13 mouse cellular contexts compared by ENCODE assay signal in the genomic region with DNA sequence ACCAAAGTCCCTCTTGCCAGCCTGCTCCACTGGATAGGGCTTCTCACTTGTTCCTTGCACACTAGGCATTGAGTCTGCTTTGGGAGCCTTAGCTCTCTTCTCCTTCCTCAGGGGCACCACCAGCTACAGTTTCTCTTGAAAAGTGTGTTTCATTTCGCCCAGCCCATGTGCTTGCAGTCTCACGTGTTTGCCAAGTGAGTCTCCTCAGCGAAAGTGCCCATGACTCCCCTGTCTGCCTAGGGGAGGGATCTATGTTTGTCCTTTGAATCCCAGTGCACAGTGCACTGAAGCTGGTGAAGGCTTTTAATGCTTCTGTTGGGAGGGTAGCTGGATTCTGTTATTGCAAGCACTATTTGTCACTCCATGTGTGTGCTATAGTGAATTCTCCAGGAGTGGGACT.
DNase-seq lines count a peak whose midpoint lies in the region; ATAC-seq and TF ChIP-seq lines count a peak whose summit lies in the region.
"Had no signal": no experiment of that assay in that cellular context is flagged by ENCODE, and none has a peak within 500 bp of the region (broad histone marks: within the 10 kb centered on the region; RNA-seq: fewer than 3 reads in every experiment).

No protein-coding gene starts in this region.

- no peak for TF ChIP-seq POLR2A in MEL (IDR thresholded peaks at IDR 0.05; ENCODE audit: control insufficient read depth in 1 of 2, insufficient read depth in 1 of 2, low read depth in 1 of 2, low read length in 2 of 2, poor library complexity in 1 of 2)

- no peak for DNase-seq in MEL (ENCODE audit: low read depth, low spot score)
- DNase-seq in liver, embryonic 11.5 days (ENCODE audit: low spot score): no peak
- DNase-seq in Muller cell, postnatal 12 days (ENCODE audit: inconsistent ontology term): no peak
- DNase-seq: cerebellum, adult 8-10 months; thymus, postnatal 14 days had no signal

- no peak overlapping the region for H3K4me3 ChIP-seq in hindbrain, embryonic 16.5 days (ENCODE audit: low read length)
- H3K4me3 ChIP-seq in hindbrain, embryonic 13.5 days: no peak overlapping the region
- H3K4me3 ChIP-seq in MEL (ENCODE audit: control insufficient read depth in 1 of 2, insufficient read depth in 1 of 2, low read depth in 2 of 2, low read length in 2 of 2): no peak overlapping the region
- no peak overlapping the region for H3K4me3 ChIP-seq in liver, embryonic 11.5 days (ENCODE audit: low read depth, low read length)
- H3K4me3 ChIP-seq: embryonic facial prominence, embryonic 12.5 days; hindbrain, embryonic 12.5 days; left cerebral cortex, adult 2 months; lung, embryonic 15.5 days had no signal

- H3K4me1 ChIP-seq in hindbrain, embryonic 16.5 days (ENCODE audit: control insufficient read depth, insufficient read depth, low read depth, low read length): peaks cover 8% of the 10 kb centered on the region
- H3K4me1 ChIP-seq in hindbrain, embryonic 13.5 days (replicated peaks): peaks cover 32% of the 10 kb centered on the region
- peaks cover 32 to 54% of the 10 kb centered on the region in 2 experiments for H3K4me1 ChIP-seq in MEL (ENCODE audit: control insufficient read depth in 1 of 2, insufficient read depth in 2 of 2, low read length in 2 of 2)
- H3K4me1 ChIP-seq in liver, embryonic 11.5 days (replicated peaks; ENCODE audit: control insufficient read depth, insufficient read depth, low read length): peaks cover 11% of the 10 kb centered on the region
- H3K4me1 ChIP-seq: embryonic facial prominence, embryonic 12.5 days had no signal

- no peak for TF ChIP-seq EP300 in MEL (IDR thresholded peaks at IDR 0.05; ENCODE audit: low read depth in 1 of 2, low read length in 2 of 2)

- ATAC-seq in hindbrain, embryonic 16.5 days: 0 out of 2 replicates have a peak, but pooled peaks have one; percentile 9
- ATAC-seq in hindbrain, embryonic 13.5 days (ENCODE audit: low FRiP score): no peak
- 0 out of 2 replicates have a peak, but pooled peaks have one; percentile 45 for ATAC-seq in erythroblast, adult 5-6 weeks (replicated peaks; ENCODE audit: low FRiP score, poor library complexity, severe bottlenecking)
- no peak for ATAC-seq in liver, embryonic 11.5 days (replicated peaks; ENCODE audit: low FRiP score)
- ATAC-seq in cerebellum, adult (ENCODE audit: insufficient number of reproducible peaks, low FRiP score, low TSS enrichment): no peak

- H3K79me2 ChIP-seq in MEL (ENCODE audit: control insufficient read depth, insufficient read depth, low read length, poor library complexity): peaks cover 38% of the 10 kb centered on the region

- H3K4me2 ChIP-seq in hindbrain, embryonic 16.5 days (ENCODE audit: low read length): no peak overlapping the region
- no peak overlapping the region for H3K4me2 ChIP-seq in hindbrain, embryonic 13.5 days
- no peak overlapping the region for H3K4me2 ChIP-seq in liver, embryonic 11.5 days
- H3K4me2 ChIP-seq: embryonic facial prominence, embryonic 12.5 days; hindbrain, embryonic 12.5 days; lung, embryonic 15.5 days had no signal

- no peaks in the 10 kb centered on the region for H3K9me3 ChIP-seq in hindbrain, embryonic 16.5 days (ENCODE audit: control insufficient read depth, low read length)
- no peaks in the 10 kb centered on the region for H3K9me3 ChIP-seq in hindbrain, embryonic 13.5 days
- no peaks in the 10 kb centered on the region for H3K9me3 ChIP-seq in MEL (replicated peaks; ENCODE audit: insufficient read depth, low read length)
- H3K9me3 ChIP-seq in liver, embryonic 11.5 days (ENCODE audit: control insufficient read depth, low read length): no peaks in the 10 kb centered on the region
- H3K9me3 ChIP-seq: embryonic facial prominence, embryonic 12.5 days; hindbrain, embryonic 12.5 days; lung, embryonic 15.5 days had no signal

- H3K27me3 ChIP-seq in hindbrain, embryonic 16.5 days (replicated peaks; ENCODE audit: control insufficient read depth, insufficient read depth, low read length): no peaks in the 10 kb centered on the region
- no peaks in the 10 kb centered on the region for H3K27me3 ChIP-seq in hindbrain, embryonic 13.5 days
- H3K27me3 ChIP-seq in MEL (ENCODE audit: control insufficient read depth in 1 of 2, insufficient read depth in 2 of 2, low read length in 2 of 2): no peaks in the 10 kb centered on the region
- no peaks in the 10 kb centered on the region for H3K27me3 ChIP-seq in liver, embryonic 11.5 days (replicated peaks; ENCODE audit: control insufficient read depth, insufficient read depth, low read length)
- H3K27me3 ChIP-seq: embryonic facial prominence, embryonic 12.5 days; hindbrain, embryonic 12.5 days; lung, embryonic 15.5 days had no signal

- H3K9ac ChIP-seq in hindbrain, embryonic 16.5 days (ENCODE audit: low read depth, low read length): no peak overlapping the region
- no peak overlapping the region for H3K9ac ChIP-seq in hindbrain, embryonic 13.5 days
- H3K9ac ChIP-seq in MEL (ENCODE audit: control insufficient read depth, low read depth, low read length, poor library complexity, severe bottlenecking): no peak overlapping the region
- H3K9ac ChIP-seq in liver, embryonic 11.5 days (ENCODE audit: low read depth, low read length): no peak overlapping the region
- H3K9ac ChIP-seq: embryonic facial prominence, embryonic 12.5 days; hindbrain, embryonic 12.5 days; lung, embryonic 15.5 days had no signal

- TF ChIP-seq CTCF in MEL (IDR thresholded peaks at IDR 0.05 in 2 of 3, conservative IDR thresholded peaks at IDR 0.05 in 1 of 3; ENCODE audit: control insufficient read depth in 1 of 3, insufficient read depth in 1 of 3, low read depth in 2 of 3, low read length in 3 of 3, poor library complexity in 1 of 3, severe bottlenecking in 1 of 3): no peak

- 67% methylated on average over 3 of the region's 3 CpGs for WGBS in hindbrain, embryonic 16.5 days
- 80% methylated on average over 3 of the region's 3 CpGs for WGBS in hindbrain, embryonic 13.5 days
- WGBS in liver, embryonic 11.5 days: 82% methylated on average over 3 of the region's 3 CpGs

- no peaks in the 10 kb centered on the region for H3K36me3 ChIP-seq in hindbrain, embryonic 16.5 days (ENCODE audit: control insufficient read depth, insufficient read depth, low read length)
- no peaks in the 10 kb centered on the region for H3K36me3 ChIP-seq in hindbrain, embryonic 13.5 days
- H3K36me3 ChIP-seq in MEL (ENCODE audit: control insufficient read depth in 1 of 2, insufficient read depth in 2 of 2, low read length in 2 of 2): peaks cover 0 to 55% of the 10 kb centered on the region in 2 experiments; a peak in 3 of 4 replicates
- no peaks in the 10 kb centered on the region for H3K36me3 ChIP-seq in liver, embryonic 11.5 days (ENCODE audit: control insufficient read depth, insufficient read depth, low read length)
- H3K36me3 ChIP-seq: embryonic facial prominence, embryonic 12.5 days; hindbrain, embryonic 12.5 days; lung, embryonic 15.5 days had no signal

- no peak for TF ChIP-seq RAD21 in MEL (IDR thresholded peaks at IDR 0.05; ENCODE audit: low read depth, low read length)

- H3K27ac ChIP-seq in hindbrain, embryonic 16.5 days (ENCODE audit: low read depth, low read length): no peak overlapping the region
- H3K27ac ChIP-seq in hindbrain, embryonic 13.5 days: no peak overlapping the region; the same call in 1 of the 2 replicates
- peak overlapping the region; percentile 2; the same call in 1 of the 2 replicates for H3K27ac ChIP-seq in MEL (ENCODE audit: control insufficient read depth, low read depth, low read length)
- H3K27ac ChIP-seq in liver, embryonic 11.5 days (ENCODE audit: low read depth, low read length): 0 out of 2 replicates have a peak overlapping the region, but pooled peaks have one; percentile 15
- H3K27ac ChIP-seq: embryonic facial prominence, embryonic 12.5 days; hindbrain, embryonic 12.5 days; left cerebral cortex, adult 2 months; lung, embryonic 15.5 days had no signal

TF ChIP-seq in MEL, 35 proteins besides CTCF, POLR2A, EP300 and RAD21:
- TF ChIP-seq MYC (IDR thresholded peaks at IDR 0.05; ENCODE audit: low read depth, low read length) (0 out of 2 replicates have a peak, but pooled peaks have one; percentile 6), NELFE (IDR thresholded peaks at IDR 0.05; ENCODE audit: low read depth, low read length) (no peak)

Comparison
In these comparisons a context has a peak if more than half of its experiments do, and no peak if none do; other contexts are left out.
1. ATAC-seq: peak in hindbrain, embryonic 16.5 days (single experiment) and erythroblast, adult 5-6 weeks (single experiment); none in hindbrain, embryonic 13.5 days (single experiment), liver, embryonic 11.5 days (single experiment) and cerebellum, adult (single experiment).
2. H3K27ac ChIP-seq: peak in MEL (single experiment) and liver, embryonic 11.5 days (single experiment); none in hindbrain, embryonic 16.5 days (single experiment) and hindbrain, embryonic 13.5 days (single experiment).